In genomic region chr7:27326101-27326880, GRCm38 (mm10) we compare ENCODE assay signal across 9 mouse cellular contexts. TPM values are rescaled to one million over a fixed set of nuclear protein-coding genes. Genes with fewer than 3 reads are reported as not detected.
DNase-seq lines count a peak whose midpoint lies in the region; ATAC-seq and TF ChIP-seq lines count a peak whose summit lies in the region.
"Had no signal": no experiment of that assay in that cellular context is flagged by ENCODE, and none has a peak within 500 bp of the region (broad histone marks: within the 10 kb centered on the region; RNA-seq: fewer than 3 reads in every experiment).

No protein-coding gene starts in this region.

- H3K4me1 ChIP-seq in intestine, embryonic 15.5 days (replicated peaks) = peaks cover 32% of the 10 kb centered on the region
- peaks cover 12% of the 10 kb centered on the region for H3K4me1 ChIP-seq in lung, adult 2 months (ENCODE audit: control insufficient read depth, insufficient read depth, low read length)
- H3K4me1 ChIP-seq in stomach, postnatal 0 days (replicated peaks; ENCODE audit: control insufficient read depth, insufficient read depth) = 0 out of 2 replicates have a peak, but pooled peaks cover 2% of the 10 kb centered on the region

- peak overlapping the region; percentile 60 for H3K4me2 ChIP-seq in intestine, embryonic 15.5 days (replicated peaks)
- peak overlapping the region; percentile 31; the same call in 1 of the 2 replicates for H3K4me2 ChIP-seq in stomach, postnatal 0 days (replicated peaks; ENCODE audit: low read depth)

- no peaks in the 10 kb centered on the region for H3K9me3 ChIP-seq in intestine, embryonic 15.5 days
- H3K9me3 ChIP-seq in stomach, postnatal 0 days (ENCODE audit: control insufficient read depth, low read length) = no peaks in the 10 kb centered on the region

- H3K36me3 ChIP-seq in intestine, embryonic 15.5 days = peaks cover 7% of the 10 kb centered on the region; the same call in 1 of the 2 replicates
- peaks cover 14% of the 10 kb centered on the region for H3K36me3 ChIP-seq in stomach, postnatal 0 days (ENCODE audit: control insufficient read depth, insufficient read depth, low read length)

- H3K27me3 ChIP-seq in intestine, embryonic 15.5 days (replicated peaks) = peaks cover 25% of the 10 kb centered on the region
- no peaks in the 10 kb centered on the region for H3K27me3 ChIP-seq in stomach, postnatal 0 days (ENCODE audit: control insufficient read depth, insufficient read depth, low read length)

- TF ChIP-seq CTCF in lung, adult 2 months (IDR thresholded peaks at IDR 0.05; ENCODE audit: insufficient read depth, low read length) = no peak
- no peak for TF ChIP-seq CTCF in stomach, postnatal 0 days (IDR thresholded peaks at IDR 0.05; ENCODE audit: low read depth)

- H3K27ac ChIP-seq in intestine, embryonic 15.5 days = no peak overlapping the region
- H3K27ac ChIP-seq in stomach, postnatal 0 days (replicated peaks) = no peak overlapping the region

- intact Hi-C loops in left cerebral cortex, postnatal 14 days (cut with DNase I) = loop anchor here (2.0 kb wide), 1 partner anchor 23 kb away; no protein-coding TSS in a partner anchor

- TF ChIP-seq EP300 in stomach, postnatal 0 days (optimal IDR thresholded peaks at IDR 0.05) = no peak

- no peak overlapping the region for H3K9ac ChIP-seq in intestine, embryonic 15.5 days
- no peak overlapping the region for H3K9ac ChIP-seq in stomach, postnatal 0 days (ENCODE audit: low read length)

- no peak overlapping the region for H3K4me3 ChIP-seq in intestine, embryonic 15.5 days (replicated peaks)
- H3K4me3 ChIP-seq in lung, adult 2 months (replicated peaks; ENCODE audit: extremely low read depth, low read depth, low read length) = no peak overlapping the region
- no peak overlapping the region for H3K4me3 ChIP-seq in stomach, postnatal 0 days (ENCODE audit: low read depth, low read length)

- 56% methylated on average over 34 of the region's 34 CpGs for WGBS in intestine, embryonic 15.5 days
- WGBS in lung, adult 2 months = 71% methylated on average over 34 of the region's 34 CpGs
- 66% methylated on average over 34 of the region's 34 CpGs for WGBS in stomach, postnatal 0 days

- DNase-seq in heart, adult 11 months = peak; percentile 99
- DNase-seq in heart, adult 8-10 months (ENCODE audit: low spot score) = no peak
- DNase-seq in gastrocnemius, adult 8-10 months (ENCODE audit: low spot score in 2 of 2) = peak; percentile 37 to 61
- DNase-seq in lung, adult 2 months = peak; percentile 31
- peak; percentile 40 for DNase-seq in stomach, postnatal 0 days (ENCODE audit: low spot score)
- DNase-seq in left cerebral cortex, adult 18-20 months (ENCODE audit: low spot score in 2 of 2) = no peak
- DNase-seq in left cerebral cortex, postnatal 14 days (ENCODE audit: low spot score in 2 of 2) = no peak

- TF ChIP-seq POLR2A in lung, adult 2 months (IDR thresholded peaks at IDR 0.05; ENCODE audit: borderline replicate concordance, extremely low read depth, low read depth, low read length) = no peak

- ATAC-seq in intestine, embryonic 15.5 days = no peak
- ATAC-seq in stomach, postnatal 0 days (ENCODE audit: low FRiP score, low TSS enrichment) = peak; percentile 16; the same call in 1 of the 2 replicates

RNA-seq across cellular contexts. Expression of gene Ltbp4, which starts 11.2 kb away (rescaled TPM):
- 100 to 1,000 TPM; 166 to 198 (median 187) TPM for total RNA-seq in heart, adult 8-10 months (2022)
- 10 to 100 TPM; 33.6 to 50.3 (median 43.1) TPM for total RNA-seq in gastrocnemius, adult 8-10 months (2022)
- polyA plus RNA-seq in intestine, embryonic 15.5 days (2015; fragmentation: Nextera tagmentation; extraction: Ambion mirVana) = 75.9 and 92.8 TPM in 2 replicates
- polyA plus RNA-seq in lung, adult 2 months (2012; rRNA removed) = 496 and 612 TPM in 2 replicates
- polyA plus RNA-seq in stomach, postnatal 0 days (2015; fragmentation: Nextera tagmentation; extraction: Ambion mirVana) = 81.0 and 94.8 TPM in 2 replicates
- 10 to 100 TPM; 42.2 to 46.6 TPM for total RNA-seq in left cerebral cortex, adult 18-20 months (2021)
- total RNA-seq in left cerebral cortex, postnatal 14 days (2021) = 10 to 100 TPM; 62.5 to 62.6 TPM

RNA-seq across cellular contexts. Expression of gene Shkbp1, which starts 29.5 kb away (rescaled TPM):
- 1 to 10 TPM; 4.8 to 8.0 (median 6.0) TPM for total RNA-seq in heart, adult 8-10 months (2022)
- 1 to 10 TPM; 1.8 to 3.9 (median 2.7) TPM for total RNA-seq in gastrocnemius, adult 8-10 months (2022)
- 35.0 and 35.5 TPM in 2 replicates for polyA plus RNA-seq in intestine, embryonic 15.5 days (2015; fragmentation: Nextera tagmentation; extraction: Ambion mirVana)
- polyA plus RNA-seq in lung, adult 2 months (2012; rRNA removed) = 76.4 and 85.1 TPM in 2 replicates
- 26.3 and 27.3 TPM in 2 replicates for polyA plus RNA-seq in stomach, postnatal 0 days (2015; fragmentation: Nextera tagmentation; extraction: Ambion mirVana)
- total RNA-seq in left cerebral cortex, adult 18-20 months (2021) = 10 to 100 TPM; 27.9 to 33.2 TPM
- total RNA-seq in left cerebral cortex, postnatal 14 days (2021) = 10 to 100 TPM; 22.2 to 27.4 TPM

RNA-seq across cellular contexts. Expression of gene Gm20479, which starts 30.9 kb away (rescaled TPM):
- not detected for total RNA-seq in heart, adult 8-10 months (2022)
- under 1 TPM in 1 of 4 experiments, not detected in 3; 0.53 TPM for total RNA-seq in gastrocnemius, adult 8-10 months (2022)
- polyA plus RNA-seq in intestine, embryonic 15.5 days (2015; fragmentation: Nextera tagmentation; extraction: Ambion mirVana) = 1.8 TPM in 1 of 2 replicates, not detected in the other
- not detected in 2 replicates for polyA plus RNA-seq in lung, adult 2 months (2012; rRNA removed)
- 0.28 and 0.57 TPM in 2 replicates for polyA plus RNA-seq in stomach, postnatal 0 days (2015; fragmentation: Nextera tagmentation; extraction: Ambion mirVana)
- not detected for total RNA-seq in left cerebral cortex, adult 18-20 months (2021)
- not detected for total RNA-seq in left cerebral cortex, postnatal 14 days (2021)
- total RNA-seq: MEL had no signal

Comparison
In these comparisons a context has a peak if more than half of its experiments do, and no peak if none do; other contexts are left out.
1. DNase-seq: peak in heart, adult 11 months (single experiment), gastrocnemius, adult 8-10 months (2 of 2), lung, adult 2 months (single experiment) and stomach, postnatal 0 days (single experiment); none in heart, adult 8-10 months (single experiment), left cerebral cortex, adult 18-20 months (0 of 2) and left cerebral cortex, postnatal 14 days (0 of 2).